Mouse (Mus musculus): Measurements from ENCODE around the gene Ugt1a10.

DNA sequence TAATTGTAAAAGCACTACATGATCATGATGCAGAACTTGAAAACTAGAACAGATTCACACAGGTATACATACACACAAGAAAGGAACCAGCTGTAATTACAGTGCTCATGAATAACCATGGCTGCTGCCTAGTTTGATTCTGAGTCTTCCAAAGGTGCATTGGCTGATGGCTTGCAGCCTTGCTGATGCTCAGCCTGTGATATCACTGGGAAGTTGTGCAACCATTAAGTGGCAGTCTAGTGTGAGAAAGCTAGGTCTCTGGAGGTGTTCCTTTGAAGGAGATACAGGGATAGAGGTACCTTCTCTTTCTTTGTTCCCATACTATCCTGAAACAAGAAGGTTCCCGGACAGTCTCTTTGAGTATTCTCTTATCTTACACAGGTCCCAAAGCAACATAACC, 163.9 kb downstream of the Ugt1a10 start:
- TF ChIP-seq CTCF (IDR thresholded peaks at IDR 0.05; ENCODE audit: extremely low read depth, insufficient read depth, low read length): no peak
- no peak for TF ChIP-seq POLR2A (IDR thresholded peaks at IDR 0.05; ENCODE audit: extremely low read depth, insufficient read depth, low read length)
